Mouse (Mus musculus): ENCODE data around the gene Ltv1. TPM values are rescaled to one million over a fixed set of nuclear protein-coding genes. Genes with fewer than 3 reads are reported as not detected.
A peak's percentile ranks its signal among the peaks of the same experiment; 100 is the strongest.

The Ltv1 gene
- polyA plus RNA-seq (2012; ENCODE audit: insufficient read depth, insufficient read length, missing spikeins) = 13.7 and 14.2 TPM in 2 replicates

GRCm38 (mm10) chr10:13192731-13193351 lies at the start of gene Ltv1:
Gene Ltv1, minus strand, starts transcription at chr10:13193168.
- H3K27ac ChIP-seq (ENCODE audit: insufficient read depth, low read depth, low read length) = peak within 1 kb of the TSS; percentile 82
- H3K4me1 ChIP-seq (ENCODE audit: control insufficient read depth, insufficient read depth, low read length) = peaks cover 5% of the 10 kb centered on the region; the same call in 1 of the 2 replicates
- TF ChIP-seq CTCF (IDR thresholded peaks at IDR 0.05; ENCODE audit: low read depth, low read length) (no peak), POLR2A (IDR thresholded peaks at IDR 0.05; ENCODE audit: borderline replicate concordance, low read depth, low read length) (no peak)
- H3K4me3 ChIP-seq (ENCODE audit: insufficient read depth, low read length) = peak within 1 kb of the TSS; percentile 86

- Histone ChIP-seq H3K4me1 (ENCODE audit: control insufficient read depth, insufficient read depth, low read length) (no peaks in the 10 kb centered on the region), H3K4me3 (ENCODE audit: insufficient read depth, low read length) (no peak overlapping the region), H3K27ac (ENCODE audit: insufficient read depth, low read depth, low read length) (no peak overlapping the region)
- TF ChIP-seq POLR2A (IDR thresholded peaks at IDR 0.05; ENCODE audit: borderline replicate concordance, low read depth, low read length) = no peak
- no peak for TF ChIP-seq CTCF (IDR thresholded peaks at IDR 0.05; ENCODE audit: low read depth, low read length)
Measured at GRCm38 (mm10) chr10:13240431-13240830, 47.5 kb upstream of the Ltv1 start.

- no peaks in the 10 kb centered on the region for H3K4me1 ChIP-seq (ENCODE audit: control insufficient read depth, insufficient read depth, low read length)
Measured at GRCm38 (mm10) chr10:13238188-13238587, 45.2 kb upstream of the Ltv1 start.

GRCm38 (mm10) chr10:13236866-13237265 lies 43.9 kb upstream of the Ltv1 start:
- no peak overlapping the region for H3K4me3 ChIP-seq (ENCODE audit: insufficient read depth, low read length)
- no peak overlapping the region for H3K27ac ChIP-seq (ENCODE audit: insufficient read depth, low read depth, low read length)
- TF ChIP-seq POLR2A (IDR thresholded peaks at IDR 0.05; ENCODE audit: borderline replicate concordance, low read depth, low read length) = no peak
- no peak for TF ChIP-seq CTCF (IDR thresholded peaks at IDR 0.05; ENCODE audit: low read depth, low read length)
- no peaks in the 10 kb centered on the region for H3K4me1 ChIP-seq (ENCODE audit: control insufficient read depth, insufficient read depth, low read length)

More at GRCm38 (mm10) chr10:13238188-13238587, 45.2 kb upstream of the Ltv1 start:
- H3K4me3 ChIP-seq (ENCODE audit: insufficient read depth, low read length) = no peak overlapping the region
- TF ChIP-seq POLR2A (IDR thresholded peaks at IDR 0.05; ENCODE audit: borderline replicate concordance, low read depth, low read length) (no peak), CTCF (IDR thresholded peaks at IDR 0.05; ENCODE audit: low read depth, low read length) (no peak)
- H3K27ac ChIP-seq (ENCODE audit: insufficient read depth, low read depth, low read length) = no peak overlapping the region

GRCm38 (mm10) chr10:13234503-13234902 lies 41.5 kb upstream of the Ltv1 start:
- Histone ChIP-seq H3K4me1 (ENCODE audit: control insufficient read depth, insufficient read depth, low read length) (no peaks in the 10 kb centered on the region), H3K4me3 (ENCODE audit: insufficient read depth, low read length) (no peak overlapping the region), H3K27ac (ENCODE audit: insufficient read depth, low read depth, low read length) (no peak overlapping the region)
- TF ChIP-seq POLR2A (IDR thresholded peaks at IDR 0.05; ENCODE audit: borderline replicate concordance, low read depth, low read length) (no peak), CTCF (IDR thresholded peaks at IDR 0.05; ENCODE audit: low read depth, low read length) (no peak)

- Histone ChIP-seq H3K4me3 (ENCODE audit: insufficient read depth, low read length) (no peak overlapping the region), H3K4me1 (ENCODE audit: control insufficient read depth, insufficient read depth, low read length) (no peaks in the 10 kb centered on the region), H3K27ac (ENCODE audit: insufficient read depth, low read depth, low read length) (no peak overlapping the region)
- TF ChIP-seq CTCF (IDR thresholded peaks at IDR 0.05; ENCODE audit: low read depth, low read length) (no peak), POLR2A (IDR thresholded peaks at IDR 0.05; ENCODE audit: borderline replicate concordance, low read depth, low read length) (no peak)
Measured at GRCm38 (mm10) chr10:13233941-13234340, 41.0 kb upstream of the Ltv1 start.

- Histone ChIP-seq H3K4me3 (ENCODE audit: insufficient read depth, low read length) (no peak overlapping the region), H3K4me1 (ENCODE audit: control insufficient read depth, insufficient read depth, low read length) (no peaks in the 10 kb centered on the region), H3K27ac (ENCODE audit: insufficient read depth, low read depth, low read length) (no peak overlapping the region)
- TF ChIP-seq CTCF (IDR thresholded peaks at IDR 0.05; ENCODE audit: low read depth, low read length) (no peak), POLR2A (IDR thresholded peaks at IDR 0.05; ENCODE audit: borderline replicate concordance, low read depth, low read length) (no peak)
Measured at GRCm38 (mm10) chr10:13233143-13233622, 40.2 kb upstream of the Ltv1 start.

GRCm38 (mm10) chr10:13232443-13233142 lies 39.6 kb upstream of the Ltv1 start:
- no peak overlapping the region for H3K4me3 ChIP-seq (ENCODE audit: insufficient read depth, low read length)
- no peak overlapping the region for H3K27ac ChIP-seq (ENCODE audit: insufficient read depth, low read depth, low read length)
- TF ChIP-seq POLR2A (IDR thresholded peaks at IDR 0.05; ENCODE audit: borderline replicate concordance, low read depth, low read length) (no peak), CTCF (IDR thresholded peaks at IDR 0.05; ENCODE audit: low read depth, low read length) (no peak)
- H3K4me1 ChIP-seq (ENCODE audit: control insufficient read depth, insufficient read depth, low read length) = no peaks in the 10 kb centered on the region

GRCm38 (mm10) chr10:13230716-13231115 lies 37.7 kb upstream of the Ltv1 start:
- TF ChIP-seq POLR2A (IDR thresholded peaks at IDR 0.05; ENCODE audit: borderline replicate concordance, low read depth, low read length) (no peak), CTCF (IDR thresholded peaks at IDR 0.05; ENCODE audit: low read depth, low read length) (no peak)
- H3K4me3 ChIP-seq (ENCODE audit: insufficient read depth, low read length) = no peak overlapping the region
- no peak overlapping the region for H3K27ac ChIP-seq (ENCODE audit: insufficient read depth, low read depth, low read length)
- H3K4me1 ChIP-seq (ENCODE audit: control insufficient read depth, insufficient read depth, low read length) = no peaks in the 10 kb centered on the region
